ENCODE assay signal across 8 mouse cellular contexts in the genomic region with DNA sequence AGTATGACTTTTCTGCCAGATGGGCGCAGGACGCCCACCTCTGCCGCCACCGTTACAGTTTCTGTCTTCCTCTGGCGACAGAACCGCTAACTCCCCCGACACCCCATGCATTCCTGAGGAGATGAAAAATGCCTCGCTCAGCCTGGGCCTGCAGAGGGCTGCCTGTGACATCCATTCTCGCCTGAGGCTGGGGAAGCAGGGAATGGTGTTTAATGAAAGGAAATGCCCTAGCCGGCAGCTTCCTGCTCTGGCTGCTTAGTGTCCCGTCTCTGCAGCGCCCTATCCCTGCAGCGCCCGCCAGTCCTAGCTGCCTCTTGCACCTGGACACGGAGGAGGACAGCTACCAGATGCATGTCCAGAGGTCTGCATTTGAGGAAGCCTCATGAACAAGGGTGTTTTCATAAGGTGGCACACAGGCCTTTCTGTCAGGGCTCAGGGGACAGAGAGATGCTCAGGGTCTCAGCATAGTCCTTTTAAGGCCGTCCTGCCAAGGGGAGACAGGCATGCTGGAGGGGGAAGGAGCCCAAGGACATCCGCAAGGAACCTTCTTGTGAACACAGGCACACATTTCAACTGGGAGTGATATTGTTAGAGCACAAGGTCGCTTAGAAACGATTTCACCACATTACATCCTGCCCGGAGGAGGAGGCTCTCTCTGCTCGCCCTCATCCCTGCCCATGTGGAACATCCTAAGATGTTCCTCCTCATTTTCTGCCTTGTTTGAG. TPM values are rescaled to one million over a fixed set of nuclear protein-coding genes. Genes with fewer than 3 reads are reported as not detected.
A peak's percentile ranks its signal among the peaks of the same experiment; 100 is the strongest.
DNase-seq lines count a peak whose midpoint lies in the region; ATAC-seq lines count a peak whose summit lies in the region.

No protein-coding gene starts in this region.

- peaks cover 28% of the 10 kb centered on the region for H3K27me3 ChIP-seq in liver, embryonic 11.5 days (replicated peaks; ENCODE audit: control insufficient read depth, insufficient read depth, low read length)
- H3K27me3 ChIP-seq in embryonic facial prominence, embryonic 14.5 days (replicated peaks; ENCODE audit: control insufficient read depth, insufficient read depth, low read length), result no peaks in the 10 kb centered on the region
- no peaks in the 10 kb centered on the region; the same call in 1 of the 2 replicates for H3K27me3 ChIP-seq in intestine, embryonic 16.5 days (replicated peaks; ENCODE audit: control insufficient read depth, insufficient read depth, low read length)
- no peaks in the 10 kb centered on the region for H3K27me3 ChIP-seq in midbrain, embryonic 14.5 days (ENCODE audit: control insufficient read depth, insufficient read depth, low read length)

- H3K9ac ChIP-seq in liver, embryonic 11.5 days (ENCODE audit: low read depth, low read length), result no peak overlapping the region
- peak overlapping the region; percentile 47 for H3K9ac ChIP-seq in embryonic facial prominence, embryonic 14.5 days (ENCODE audit: low read depth, low read length)
- H3K9ac ChIP-seq in intestine, embryonic 16.5 days (ENCODE audit: low read depth, low read length), result peak overlapping the region; percentile 4; the same call in 1 of the 2 replicates
- peak overlapping the region; percentile 49 for H3K9ac ChIP-seq in midbrain, embryonic 14.5 days (replicated peaks; ENCODE audit: low read length)

- H3K4me2 ChIP-seq in liver, embryonic 11.5 days, result peak overlapping the region; percentile 42
- peak overlapping the region; percentile 64 for H3K4me2 ChIP-seq in embryonic facial prominence, embryonic 14.5 days (ENCODE audit: low read depth, low read length)
- H3K4me2 ChIP-seq in intestine, embryonic 16.5 days (ENCODE audit: low read depth, low read length), result peak overlapping the region; percentile 51
- peak overlapping the region; percentile 62 for H3K4me2 ChIP-seq in midbrain, embryonic 14.5 days (ENCODE audit: low read length)

- WGBS in liver, embryonic 11.5 days, result 9% methylated on average over 21 of the region's 21 CpGs
- WGBS in embryonic facial prominence, embryonic 14.5 days, result 9% methylated on average over 21 of the region's 21 CpGs
- 12% methylated on average over 21 of the region's 21 CpGs for WGBS in intestine, embryonic 16.5 days
- WGBS in midbrain, embryonic 14.5 days, result 14% methylated on average over 21 of the region's 21 CpGs

- H3K4me3 ChIP-seq in liver, embryonic 11.5 days (ENCODE audit: low read depth, low read length), result no peak overlapping the region
- H3K4me3 ChIP-seq in embryonic facial prominence, embryonic 14.5 days (ENCODE audit: low read depth, low read length), result peak overlapping the region; percentile 32
- 0 out of 2 replicates have a peak overlapping the region, but pooled peaks have one; percentile 13 for H3K4me3 ChIP-seq in intestine, embryonic 16.5 days (ENCODE audit: low read length)
- peak overlapping the region; percentile 27 for H3K4me3 ChIP-seq in midbrain, embryonic 14.5 days (replicated peaks; ENCODE audit: low read depth, low read length)

- no peaks in the 10 kb centered on the region for H3K9me3 ChIP-seq in liver, embryonic 11.5 days (ENCODE audit: control insufficient read depth, low read length)
- no peaks in the 10 kb centered on the region for H3K9me3 ChIP-seq in embryonic facial prominence, embryonic 14.5 days (ENCODE audit: control insufficient read depth, low read length)
- H3K9me3 ChIP-seq in intestine, embryonic 16.5 days (ENCODE audit: control insufficient read depth, low read length), result no peaks in the 10 kb centered on the region
- no peaks in the 10 kb centered on the region for H3K9me3 ChIP-seq in midbrain, embryonic 14.5 days (ENCODE audit: control insufficient read depth, low read length)

- H3K27ac ChIP-seq in liver, embryonic 11.5 days (ENCODE audit: low read depth, low read length), result no peak overlapping the region
- H3K27ac ChIP-seq in embryonic facial prominence, embryonic 14.5 days (replicated peaks; ENCODE audit: low read depth, low read length), result peak overlapping the region; percentile 53
- no peak overlapping the region for H3K27ac ChIP-seq in intestine, embryonic 16.5 days (ENCODE audit: low read length)
- peak overlapping the region; percentile 78 for H3K27ac ChIP-seq in midbrain, embryonic 14.5 days (replicated peaks; ENCODE audit: low read depth, low read length)

- H3K4me1 ChIP-seq in liver, embryonic 11.5 days (replicated peaks; ENCODE audit: control insufficient read depth, insufficient read depth, low read length), result 0 out of 2 replicates have a peak, but pooled peaks cover 4% of the 10 kb centered on the region
- peaks cover 24% of the 10 kb centered on the region for H3K4me1 ChIP-seq in embryonic facial prominence, embryonic 14.5 days (ENCODE audit: control insufficient read depth, insufficient read depth, low read length)
- peaks cover 6% of the 10 kb centered on the region; the same call in 1 of the 2 replicates for H3K4me1 ChIP-seq in intestine, embryonic 16.5 days (ENCODE audit: control insufficient read depth, insufficient read depth, low read length)
- H3K4me1 ChIP-seq in midbrain, embryonic 14.5 days (ENCODE audit: control insufficient read depth, insufficient read depth, low read length), result peaks cover 37% of the 10 kb centered on the region

- no peaks in the 10 kb centered on the region for H3K36me3 ChIP-seq in liver, embryonic 11.5 days (ENCODE audit: control insufficient read depth, insufficient read depth, low read length)
- no peaks in the 10 kb centered on the region for H3K36me3 ChIP-seq in embryonic facial prominence, embryonic 14.5 days (ENCODE audit: control insufficient read depth, insufficient read depth, low read length)
- no peaks in the 10 kb centered on the region for H3K36me3 ChIP-seq in intestine, embryonic 16.5 days (ENCODE audit: control insufficient read depth, insufficient read depth, low read length)
- no peaks in the 10 kb centered on the region for H3K36me3 ChIP-seq in midbrain, embryonic 14.5 days (ENCODE audit: control insufficient read depth, insufficient read depth, low read length)

- ATAC-seq in liver, embryonic 11.5 days (replicated peaks; ENCODE audit: low FRiP score), result no peak
- ATAC-seq in embryonic facial prominence, embryonic 14.5 days (ENCODE audit: low read depth), result peak; percentile 34
- ATAC-seq in intestine, embryonic 16.5 days, result no peak
- 0 out of 2 replicates have a peak, but pooled peaks have one; percentile 19 for ATAC-seq in midbrain, embryonic 14.5 days (ENCODE audit: low FRiP score, low TSS enrichment)
- ATAC-seq in monocyte, adult 5-6 weeks (replicated peaks; ENCODE audit: insufficient number of reproducible peaks, low FRiP score, low TSS enrichment, poor library complexity, severe bottlenecking), result no peak

- no peak for DNase-seq in liver, embryonic 11.5 days (ENCODE audit: low spot score)
- no peak for DNase-seq in liver
- DNase-seq in embryonic facial prominence, embryonic 14.5 days (ENCODE audit: low spot score), result peak; percentile 69
- DNase-seq in midbrain, embryonic 14.5 days, result peak; percentile 79
- no peak for DNase-seq in natural killer cell, adult 2 months (ENCODE audit: low spot score in 2 of 2)
- DNase-seq in spleen, postnatal 14 days (ENCODE audit: low spot score in 2 of 2), result no peak

RNA-seq across cellular contexts. Expression of a gene that starts 13.7 kb away (rescaled TPM):
- 2.4 and 3.0 TPM in 2 replicates for polyA plus RNA-seq in liver, embryonic 11.5 days (2014; fragmentation: Nextera tagmentation; extraction: Ambion mirVana)
- 15.8 and 18.0 TPM in 2 replicates for polyA plus RNA-seq in embryonic facial prominence, embryonic 14.5 days (2014; fragmentation: Nextera tagmentation; extraction: Ambion mirVana)
- polyA plus RNA-seq in intestine, embryonic 16.5 days (2015; fragmentation: Nextera tagmentation; extraction: Ambion mirVana), result 3.6 and 4.3 TPM in 2 replicates
- 8.0 and 13.5 TPM in 2 replicates for polyA plus RNA-seq in midbrain, embryonic 14.5 days (2014; fragmentation: Nextera tagmentation; extraction: Ambion mirVana)
- 1.2 TPM in 1 of 3 replicates, not detected in the others for total RNA-seq in monocyte, adult 5-6 weeks (2017)

RNA-seq across cellular contexts. Expression of a gene that starts 22.1 kb away (rescaled TPM):
- polyA plus RNA-seq in liver, embryonic 11.5 days (2014; fragmentation: Nextera tagmentation; extraction: Ambion mirVana), result 23.8 and 29.1 TPM in 2 replicates
- 27.3 and 30.1 TPM in 2 replicates for polyA plus RNA-seq in embryonic facial prominence, embryonic 14.5 days (2014; fragmentation: Nextera tagmentation; extraction: Ambion mirVana)
- polyA plus RNA-seq in intestine, embryonic 16.5 days (2015; fragmentation: Nextera tagmentation; extraction: Ambion mirVana), result 39.1 and 40.6 TPM in 2 replicates
- polyA plus RNA-seq in midbrain, embryonic 14.5 days (2014; fragmentation: Nextera tagmentation; extraction: Ambion mirVana), result 19.5 and 20.8 TPM in 2 replicates
- 10.4 to 17.8 TPM (median 11.8 TPM) in 3 replicates for total RNA-seq in monocyte, adult 5-6 weeks (2017)

RNA-seq across cellular contexts. Expression of a gene that starts 59.7 kb away (rescaled TPM):
- polyA plus RNA-seq in liver, embryonic 11.5 days (2014; fragmentation: Nextera tagmentation; extraction: Ambion mirVana), result not detected in 2 replicates
- polyA plus RNA-seq in embryonic facial prominence, embryonic 14.5 days (2014; fragmentation: Nextera tagmentation; extraction: Ambion mirVana), result not detected in 2 replicates
- polyA plus RNA-seq in intestine, embryonic 16.5 days (2015; fragmentation: Nextera tagmentation; extraction: Ambion mirVana), result 0.78 and 1.0 TPM in 2 replicates
- polyA plus RNA-seq in midbrain, embryonic 14.5 days (2014; fragmentation: Nextera tagmentation; extraction: Ambion mirVana), result 0.36 and 0.61 TPM in 2 replicates
- total RNA-seq in monocyte, adult 5-6 weeks (2017), result not detected in 3 replicates

Comparison
In these comparisons a context has a peak if more than half of its experiments do, and no peak if none do; other contexts are left out.
1. ATAC-seq: peak in embryonic facial prominence, embryonic 14.5 days (single experiment) and midbrain, embryonic 14.5 days (single experiment); none in liver, embryonic 11.5 days (single experiment), intestine, embryonic 16.5 days (single experiment) and monocyte, adult 5-6 weeks (single experiment).
2. DNase-seq: peak in embryonic facial prominence, embryonic 14.5 days (single experiment) and midbrain, embryonic 14.5 days (single experiment); none in liver, embryonic 11.5 days (single experiment), liver (single experiment), natural killer cell, adult 2 months (0 of 2) and spleen, postnatal 14 days (0 of 2).
3. H3K27ac ChIP-seq: peak in embryonic facial prominence, embryonic 14.5 days (single experiment) and midbrain, embryonic 14.5 days (single experiment); none in liver, embryonic 11.5 days (single experiment) and intestine, embryonic 16.5 days (single experiment).
4. Peak in every context shown above with its lines, with median percentiles within 50 percentile points of each other: H3K4me2 ChIP-seq.